Mouse (Mus musculus) kidney, postnatal 36 days (tissue): ENCODE measurements around the gene Tet2.

Source experiments
- DNase-seq, 2 experiments: peaks; one replicate each; pipeline ENCODE4 v3.0.0; 2021 to 2022; ENCODE audit warnings: mixed read lengths in 2 of 2

Tet2 gene

DNA sequence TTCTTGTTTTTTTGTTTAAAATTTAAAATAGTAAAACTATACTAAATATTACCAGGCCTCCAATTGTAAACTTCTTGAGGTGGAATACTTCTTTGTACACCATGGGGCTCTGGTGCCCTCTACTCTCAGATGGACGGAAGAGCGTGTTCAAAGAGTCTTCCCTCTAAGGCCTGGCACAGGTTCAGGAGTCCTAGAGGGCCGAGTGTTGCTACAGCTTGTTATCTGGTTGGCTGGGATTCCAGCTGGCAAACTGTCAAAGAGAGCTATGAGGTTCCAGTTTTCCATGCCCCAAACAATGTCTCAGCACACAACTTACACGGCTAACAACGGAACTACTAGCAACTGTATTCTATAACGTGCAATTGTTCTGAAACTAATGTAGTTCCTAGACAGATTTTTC lies 28.8 kb downstream of the Tet2 start:
- peak; percentile 75 to 79 for DNase-seq

DNA sequence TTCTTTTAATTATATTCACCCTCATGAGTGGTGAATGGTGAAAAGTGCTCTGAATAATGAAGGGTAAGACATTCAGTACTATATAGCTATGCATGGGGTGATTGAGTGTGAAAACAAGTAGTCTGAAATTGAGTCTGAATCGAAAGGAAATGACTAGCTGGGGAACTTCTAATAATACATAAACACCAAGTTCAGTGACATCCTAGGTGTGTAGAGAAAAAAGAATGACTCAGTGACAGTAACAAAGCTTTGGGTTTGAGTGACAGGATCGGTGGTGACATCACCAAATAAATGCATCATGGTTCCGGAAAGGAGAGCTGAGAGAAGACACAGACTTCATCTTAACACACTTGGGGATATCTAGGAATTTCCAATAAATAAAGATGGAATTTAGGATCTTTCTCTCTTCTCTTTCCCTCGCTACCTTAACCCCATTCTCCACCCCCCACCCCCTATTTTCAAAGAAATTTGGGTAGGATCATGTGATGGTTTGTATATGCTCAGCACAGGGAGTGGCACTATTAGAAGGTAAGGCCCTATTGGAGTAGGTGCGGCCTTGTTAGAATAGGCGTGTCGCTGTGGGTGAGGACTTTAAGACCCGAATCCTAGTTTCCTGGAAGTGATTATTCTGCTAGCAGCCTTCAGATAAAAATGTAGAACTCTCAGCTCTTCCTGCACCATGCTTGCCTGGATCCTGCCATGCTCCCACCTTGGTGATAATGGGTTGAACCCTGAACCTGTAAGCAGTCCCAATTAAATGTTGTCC lies 29.6 kb downstream of the Tet2 start:
- DNase-seq: no peak

- peak; percentile 41 to 46 for DNase-seq
Observed at GRCm38 (mm10) chr3:133514290-133514689, 30.6 kb downstream of the Tet2 start.

- no peak for DNase-seq
Observed at GRCm38 (mm10) chr3:133513475-133513874, 31.5 kb downstream of the Tet2 start.

DNA sequence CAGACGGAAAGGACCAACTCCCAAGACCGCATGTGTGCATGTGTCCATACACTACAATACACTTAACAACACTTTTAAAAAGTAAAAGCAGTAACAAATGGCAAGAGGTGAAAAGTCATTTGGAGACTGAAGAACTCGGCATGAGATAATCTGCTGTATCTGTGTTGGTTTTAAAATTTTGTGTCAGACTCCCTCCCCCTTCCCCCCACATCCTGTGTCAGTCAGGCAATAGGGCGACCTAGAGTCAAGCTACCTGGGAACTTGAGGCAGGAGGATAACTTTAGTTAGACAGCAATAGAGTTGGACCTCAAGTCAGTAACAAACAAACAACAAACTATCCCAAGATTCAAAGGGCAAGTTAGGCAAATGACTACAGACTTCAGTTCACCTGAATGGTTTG lies 34.6 kb downstream of the Tet2 start:
- no peak for DNase-seq

DNA sequence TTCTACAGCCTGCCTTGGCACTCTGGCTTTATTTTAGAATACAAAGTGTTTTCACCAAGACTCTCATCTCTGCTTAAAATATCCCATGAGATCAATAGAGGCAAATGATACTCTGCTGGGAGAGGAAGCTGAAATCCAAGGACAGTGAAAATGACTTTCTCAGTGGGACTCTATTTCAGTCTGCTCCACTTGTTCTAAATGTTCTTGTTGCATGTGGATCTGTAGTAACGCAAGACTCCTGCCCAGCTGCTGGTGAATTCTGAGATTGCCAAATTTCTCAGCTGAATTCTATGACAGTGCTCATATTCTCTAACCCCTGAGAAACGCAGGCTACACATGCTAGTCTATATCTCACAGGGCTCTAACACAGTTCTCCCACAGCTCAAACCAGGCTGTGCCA lies 35.1 kb downstream of the Tet2 start:
- no peak for DNase-seq

GRCm38 (mm10) chr3:133508881-133509280 lies 36.1 kb downstream of the Tet2 start:
- no peak for DNase-seq

DNA sequence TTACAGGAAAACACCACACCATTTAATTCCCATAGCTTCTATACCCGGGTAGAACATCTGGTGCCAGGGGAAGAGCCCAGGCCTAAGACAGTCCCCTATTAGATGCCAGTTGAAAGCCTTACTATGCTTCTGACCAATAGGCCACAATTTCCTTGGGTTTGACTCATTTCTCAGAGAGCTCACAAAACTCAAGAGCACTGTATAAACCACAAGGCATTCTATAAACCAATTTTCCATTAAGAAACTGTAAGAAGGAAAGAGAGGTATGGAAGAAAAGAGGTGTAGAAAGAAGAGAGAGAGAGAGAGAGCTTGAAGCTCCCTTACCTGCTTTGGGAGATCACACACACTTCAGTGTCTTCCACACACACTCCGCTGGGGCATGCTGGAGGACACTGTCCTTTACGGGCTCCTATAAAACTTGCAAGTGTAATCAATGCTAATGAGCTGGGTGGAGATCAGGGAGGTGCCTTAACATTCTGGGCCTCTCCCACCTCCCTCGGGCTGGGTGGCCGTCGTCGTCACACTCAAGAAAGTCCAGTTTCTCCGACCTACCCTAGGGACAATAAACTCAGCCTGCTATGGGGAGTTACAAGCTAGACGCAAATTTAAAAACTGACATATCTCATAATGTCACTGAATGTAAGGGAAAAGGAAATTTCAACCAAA lies 38.5 kb downstream of the Tet2 start:
- no peak for DNase-seq

DNA sequence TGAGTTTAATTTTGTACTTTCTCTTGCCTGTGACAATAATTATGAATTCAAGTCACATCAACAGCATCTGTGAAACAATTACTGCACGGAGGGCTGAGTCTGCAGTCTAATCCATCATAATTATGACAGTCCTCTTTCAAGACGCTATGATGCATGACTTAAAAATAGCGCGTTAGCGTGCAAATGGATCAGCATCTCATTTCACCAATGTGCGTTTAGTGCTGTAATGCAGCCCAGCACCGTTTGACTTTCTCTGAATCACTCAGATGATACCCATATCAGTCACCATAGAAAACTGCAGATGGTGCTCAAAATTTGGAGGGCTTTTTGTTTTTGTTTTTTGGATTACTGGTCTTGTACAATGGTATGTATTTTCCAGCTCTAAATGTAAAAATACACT lies 48.0 kb downstream of the Tet2 start:
- DNase-seq: no peak

DNA sequence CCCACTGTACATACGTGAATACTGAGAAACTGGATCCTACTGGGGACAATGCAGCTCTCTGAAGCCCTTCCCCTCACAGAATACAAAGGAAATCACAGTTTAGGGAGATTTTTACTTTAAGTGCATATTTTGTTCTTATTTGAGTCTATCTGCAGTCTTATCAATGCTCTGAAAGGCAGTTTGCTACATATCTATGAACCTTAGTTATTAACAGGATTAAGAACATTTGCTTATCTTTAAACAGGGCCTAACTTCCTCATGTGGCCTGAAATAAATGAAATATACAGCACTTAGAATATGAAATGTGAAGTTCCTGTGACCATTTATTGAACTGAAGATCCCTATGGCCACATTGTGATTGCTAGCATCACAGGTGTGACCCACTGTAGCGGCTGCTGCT lies 53.6 kb downstream of the Tet2 start:
- no peak for DNase-seq

DNA sequence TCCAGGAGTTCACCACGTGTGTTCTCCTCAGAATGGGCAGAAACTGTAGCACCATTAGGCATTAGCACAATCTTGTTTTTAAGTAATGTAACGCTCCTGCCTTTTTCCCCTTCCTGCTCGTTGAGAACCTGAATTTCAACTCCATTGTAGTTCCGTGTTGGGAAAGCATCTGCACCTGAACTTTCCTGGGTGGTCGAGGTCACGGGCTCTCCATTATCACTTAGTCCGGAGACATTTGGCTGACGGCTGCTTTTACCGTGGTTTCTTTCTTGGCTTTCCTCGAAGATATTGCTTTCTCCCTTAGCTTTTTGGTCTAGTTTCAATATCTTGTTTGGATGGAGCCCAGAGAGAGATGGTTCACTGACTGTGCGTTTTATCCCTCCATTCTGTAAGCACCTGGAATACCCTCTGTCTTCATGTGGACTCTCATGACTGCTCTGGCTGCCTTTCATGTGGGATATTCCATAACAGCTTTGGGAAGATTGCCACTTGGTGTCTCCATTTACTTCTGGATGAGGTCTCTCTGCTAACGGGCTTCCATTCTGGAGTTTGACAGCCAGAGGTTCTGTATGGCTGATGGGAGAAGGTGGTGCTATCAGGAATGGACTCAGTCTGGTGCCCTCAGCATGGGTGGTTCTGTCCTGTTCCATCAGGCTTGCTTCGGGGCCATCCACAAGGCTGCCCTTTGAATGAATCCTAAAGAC lies 56.8 kb downstream of the Tet2 start:
- DNase-seq: no peak

GRCm38 (mm10) chr3:133482887-133483286 lies 62.1 kb downstream of the Tet2 start:
- no peak for DNase-seq

GRCm38 (mm10) chr3:133478987-133479386 lies 66.0 kb downstream of the Tet2 start:
- no peak for DNase-seq

DNA sequence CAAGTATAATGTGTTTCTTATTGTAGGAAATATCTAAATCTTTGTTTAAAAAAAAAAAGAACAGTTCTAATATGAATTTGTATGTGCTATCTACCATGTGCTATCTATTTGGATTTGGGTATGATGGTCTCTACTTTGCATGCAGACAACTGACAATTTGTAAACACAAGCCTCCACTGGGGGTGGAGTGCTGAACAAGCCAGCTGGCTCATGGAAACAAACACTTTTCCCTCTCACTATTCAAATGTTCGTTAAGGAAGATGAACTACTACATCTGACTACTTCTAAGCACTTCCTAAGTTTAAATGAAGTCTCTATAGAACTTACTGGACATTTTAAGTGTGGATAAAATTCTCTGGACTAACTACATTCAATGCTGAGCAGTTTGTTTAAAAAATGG lies 71.2 kb downstream of the Tet2 start:
- no peak for DNase-seq

DNA sequence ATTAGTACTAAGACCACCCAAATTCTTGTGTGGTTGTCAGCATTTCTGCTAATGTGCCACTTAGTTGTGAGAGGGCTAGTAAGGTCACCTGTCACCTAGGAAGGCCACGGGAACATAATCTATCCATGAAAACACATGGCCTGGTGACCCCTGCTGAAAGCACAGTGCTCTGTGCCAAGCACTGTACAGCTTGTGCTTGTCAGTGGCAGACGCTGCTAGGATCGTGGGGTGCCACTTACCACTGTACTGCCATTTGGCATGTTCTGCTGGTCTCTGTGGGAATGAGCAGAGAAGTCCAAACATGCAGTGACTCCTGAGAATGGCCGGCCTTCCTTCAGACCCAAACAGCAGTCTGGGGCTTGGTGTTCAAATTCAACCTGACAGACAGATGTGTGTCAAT lies 73.8 kb downstream of the Tet2 start:
- DNase-seq: no peak

- DNase-seq: no peak
Observed at GRCm38 (mm10) chr3:133468883-133469282, 76.1 kb downstream of the Tet2 start.

- DNase-seq: no peak
Observed at GRCm38 (mm10) chr3:133463233-133463632, 81.7 kb downstream of the Tet2 start.

GRCm38 (mm10) chr3:133462485-133462884 lies 82.5 kb downstream of the Tet2 start:
- DNase-seq: no peak

DNA sequence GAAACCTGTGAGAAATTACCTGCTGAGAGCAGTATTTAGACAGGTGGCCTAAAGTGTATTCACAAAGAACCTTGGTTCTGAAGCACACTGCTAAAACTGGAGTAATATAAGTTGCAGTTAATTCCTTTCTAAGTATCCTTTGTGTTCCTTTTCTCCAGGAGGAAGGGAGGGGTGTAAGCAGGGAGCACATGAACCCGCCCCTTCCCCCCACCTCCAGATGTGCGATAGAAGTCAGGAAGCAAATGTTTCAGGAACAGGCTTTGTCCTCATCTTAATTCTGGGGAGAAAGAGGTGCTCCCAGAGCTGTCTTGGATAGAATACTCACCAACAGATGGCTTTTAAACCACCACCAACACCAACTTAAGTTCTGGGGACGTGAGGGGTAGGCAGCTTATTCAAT lies 82.9 kb downstream of the Tet2 start:
- DNase-seq: no peak

GRCm38 (mm10) chr3:133459174-133459573 lies 85.8 kb downstream of the Tet2 start:
- DNase-seq: no peak

DNA sequence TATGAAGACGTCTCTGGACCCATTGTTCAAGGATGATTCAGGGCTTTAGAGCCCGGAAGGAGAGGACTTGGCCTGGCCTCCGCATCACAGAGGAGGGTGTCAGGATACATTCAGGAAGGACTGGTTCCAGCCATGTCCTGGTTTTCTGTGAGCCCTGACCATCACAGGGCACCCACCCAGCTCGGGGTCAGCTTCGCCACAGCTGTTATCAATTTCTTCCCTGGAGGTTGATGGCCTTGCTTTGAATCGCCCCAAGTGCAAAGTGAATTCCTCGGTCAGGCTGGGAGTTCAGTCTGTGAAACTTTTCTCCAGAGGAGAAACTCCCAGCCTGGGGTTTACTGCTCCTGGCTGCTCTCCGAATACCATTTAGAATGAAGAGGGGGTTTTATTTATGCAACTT lies 91.0 kb downstream of the Tet2 start:
- DNase-seq: peak in 1 of 2 experiments; percentile 21

DNA sequence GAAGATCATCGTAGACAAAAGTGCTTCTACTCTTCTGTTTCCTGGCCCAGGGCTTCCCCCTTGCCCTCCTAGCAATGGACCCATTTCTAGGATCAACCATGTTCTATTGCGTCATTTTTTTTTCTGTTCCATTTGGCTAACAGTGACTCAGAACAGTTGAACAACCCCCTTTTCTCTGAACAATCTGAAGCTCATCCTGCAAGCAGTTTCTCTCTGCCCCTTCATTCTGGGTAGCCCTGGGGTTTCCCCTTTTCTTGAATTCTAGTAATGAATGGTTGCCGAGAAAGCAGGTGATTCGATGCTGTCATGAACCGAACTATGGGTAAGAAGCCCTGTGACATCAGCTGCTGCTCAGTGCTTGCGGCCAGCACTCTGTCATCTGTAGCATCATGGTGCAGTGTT lies 108.0 kb downstream of the Tet2 start:
- DNase-seq: no peak

- peak; percentile 5 to 18 for DNase-seq
Observed at GRCm38 (mm10) chr3:133436279-133436860, 108.6 kb downstream of the Tet2 start.

GRCm38 (mm10) chr3:133435774-133436148 lies 109.2 kb downstream of the Tet2 start:
- DNase-seq: no peak
